Mouse (Mus musculus): ENCODE data around the gene Camk2g.
"Not testable (repeated sequence)": the region's sequence is repeated elsewhere in the genome, so short reads cannot be mapped to it uniquely, and the experiment has no call there.

The Camk2g gene

GRCm38 (mm10) chr14:20738511-20738910 is 55.4 kb downstream of the Camk2g start:
- DNase-seq (ENCODE audit: low spot score) = no peak

GRCm38 (mm10) chr14:20737306-20737705 is 56.6 kb downstream of the Camk2g start:
- DNase-seq (ENCODE audit: low spot score) = peak; percentile 61

- no peak for DNase-seq (ENCODE audit: low spot score)
Observed at GRCm38 (mm10) chr14:20735892-20736390, 57.9 kb downstream of the Camk2g start.

- no peak for DNase-seq (ENCODE audit: low spot score)
Observed at GRCm38 (mm10) chr14:20735052-20735451, 58.8 kb downstream of the Camk2g start.

- DNase-seq (ENCODE audit: low spot score) = peak; percentile 89
Observed at GRCm38 (mm10) chr14:20733952-20734774, 59.7 kb downstream of the Camk2g start, which contains the start of gene Ndst2. Gene Ndst2, minus strand, starts transcription at chr14:20734562.

GRCm38 (mm10) chr14:20733041-20733951 is 60.6 kb downstream of the Camk2g start:
- DNase-seq (ENCODE audit: low spot score) = peak; percentile 15

- no peak for DNase-seq (ENCODE audit: low spot score)
Observed at GRCm38 (mm10) chr14:20730853-20731602, 62.9 kb downstream of the Camk2g start.

- no peak for DNase-seq (ENCODE audit: low spot score)
Observed at GRCm38 (mm10) chr14:20729871-20730270, 64.0 kb downstream of the Camk2g start.

GRCm38 (mm10) chr14:20725660-20726339 is 68.1 kb downstream of the Camk2g start:
- DNase-seq (ENCODE audit: low spot score) = no peak

- peak; percentile 55 for DNase-seq (ENCODE audit: low spot score)
Observed at GRCm38 (mm10) chr14:20724043-20724442, 69.8 kb downstream of the Camk2g start.

- DNase-seq (ENCODE audit: low spot score) = no peak
Observed at GRCm38 (mm10) chr14:20723006-20723405, 70.9 kb downstream of the Camk2g start.

GRCm38 (mm10) chr14:20721371-20721770 is 72.5 kb downstream of the Camk2g start:
- DNase-seq (ENCODE audit: low spot score) = no peak

GRCm38 (mm10) chr14:20719767-20720166 is 74.1 kb downstream of the Camk2g start:
- no peak for DNase-seq (ENCODE audit: low spot score)

- no peak for DNase-seq (ENCODE audit: low spot score)
Observed at GRCm38 (mm10) chr14:20718443-20718842, 75.4 kb downstream of the Camk2g start.

- DNase-seq (ENCODE audit: low spot score) = no peak
Observed at GRCm38 (mm10) chr14:20713832-20714231, 80.1 kb downstream of the Camk2g start.

- DNase-seq (ENCODE audit: low spot score) = no peak
Observed at GRCm38 (mm10) chr14:20708239-20708638, 85.6 kb downstream of the Camk2g start.

- DNase-seq (ENCODE audit: low spot score) = peak; percentile 90
Observed at GRCm38 (mm10) chr14:20707201-20708190, 86.4 kb downstream of the Camk2g start, which contains the start of gene Zswim8. Gene Zswim8, plus strand, starts transcription at chr14:20707552.

GRCm38 (mm10) chr14:20703461-20703860 is 90.4 kb downstream of the Camk2g start:
- DNase-seq (ENCODE audit: low spot score) = not testable (repeated sequence)

GRCm38 (mm10) chr14:20702741-20703381 is 91.0 kb downstream of the Camk2g start, which contains the start of gene Chchd1:
Gene Chchd1, plus strand, starts transcription at chr14:20703006.
- peak; percentile 90 for DNase-seq (ENCODE audit: low spot score)

All from lung, postnatal 25 days (tissue).